In the genomic region with DNA sequence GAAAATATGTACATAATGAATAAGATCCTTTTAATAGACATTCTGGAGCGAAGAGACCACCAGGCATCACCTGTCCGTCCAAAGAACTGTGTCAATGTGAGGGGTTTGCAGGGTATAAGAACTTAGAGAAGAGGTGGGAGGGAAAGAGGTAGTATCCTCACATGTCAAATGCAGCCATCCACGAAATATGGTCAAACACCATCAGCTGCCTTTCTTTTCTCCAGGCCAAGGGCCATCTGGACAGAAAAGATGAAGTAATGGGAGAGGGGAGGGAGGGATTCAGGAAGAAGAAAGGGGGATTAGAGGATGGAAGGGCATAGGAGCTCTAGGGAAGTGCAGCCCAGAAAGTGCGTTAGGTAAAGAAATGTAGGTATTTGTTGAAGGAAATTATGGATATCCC, we compare ENCODE assay signal across 23 mouse cellular contexts.
A peak's percentile ranks its signal among the peaks of the same experiment; 100 is the strongest.
DNase-seq lines count a peak whose midpoint lies in the region; ATAC-seq and TF ChIP-seq lines count a peak whose summit lies in the region.
"Had no signal": no experiment of that assay in that cellular context is flagged by ENCODE, and none has a peak within 500 bp of the region (broad histone marks: within the 10 kb centered on the region; RNA-seq: fewer than 3 reads in every experiment).

No protein-coding gene starts in this region.

- no peak overlapping the region for H3K27ac ChIP-seq in hindbrain, postnatal 0 days
- H3K27ac ChIP-seq in hindbrain, embryonic 11.5 days (ENCODE audit: low read depth, low read length), result no peak overlapping the region
- H3K27ac ChIP-seq in midbrain, postnatal 0 days (ENCODE audit: low read depth, low read length), result no peak overlapping the region
- no peak overlapping the region for H3K27ac ChIP-seq in midbrain, embryonic 14.5 days (replicated peaks; ENCODE audit: low read depth, low read length)
- H3K27ac ChIP-seq: embryonic facial prominence, embryonic 10.5 days; embryonic facial prominence, embryonic 12.5 days; forebrain, embryonic 13.5 days; forebrain, embryonic 15.5 days had no signal

- ATAC-seq in hindbrain, postnatal 0 days, result peak; percentile 40; the same call in 1 of the 2 replicates
- no peak for ATAC-seq in hindbrain, embryonic 11.5 days (ENCODE audit: low FRiP score)
- ATAC-seq in midbrain, postnatal 0 days (ENCODE audit: low FRiP score), result no peak
- no peak for ATAC-seq in midbrain, embryonic 14.5 days (ENCODE audit: low FRiP score, low TSS enrichment)
- ATAC-seq: activated CD4-positive, CD25-positive, alpha-beta regulatory T cell, adult 4 months; CD4-positive, CD25-positive, alpha-beta regulatory T cell, adult 4 months; forebrain, embryonic 13.5 days; forebrain, embryonic 15.5 days; forebrain, postnatal 0 days; Patski had no signal

- H3K36me3 ChIP-seq in hindbrain, postnatal 0 days (ENCODE audit: insufficient read depth, low read length), result no peaks in the 10 kb centered on the region
- no peaks in the 10 kb centered on the region for H3K36me3 ChIP-seq in hindbrain, embryonic 11.5 days (ENCODE audit: control insufficient read depth, insufficient read depth, low read length)
- H3K36me3 ChIP-seq in midbrain, postnatal 0 days (ENCODE audit: insufficient read depth, low read length), result no peaks in the 10 kb centered on the region
- H3K36me3 ChIP-seq in midbrain, embryonic 14.5 days (ENCODE audit: control insufficient read depth, insufficient read depth, low read length), result no peaks in the 10 kb centered on the region
- H3K36me3 ChIP-seq: embryonic facial prominence, embryonic 10.5 days; embryonic facial prominence, embryonic 12.5 days; forebrain, embryonic 15.5 days; G1E had no signal

- no peaks in the 10 kb centered on the region for H3K27me3 ChIP-seq in hindbrain, postnatal 0 days (ENCODE audit: insufficient read depth, low read length)
- no peaks in the 10 kb centered on the region for H3K27me3 ChIP-seq in hindbrain, embryonic 11.5 days (ENCODE audit: control insufficient read depth, insufficient read depth, low read length)
- H3K27me3 ChIP-seq in midbrain, postnatal 0 days (ENCODE audit: insufficient read depth, low read length), result no peaks in the 10 kb centered on the region
- H3K27me3 ChIP-seq in midbrain, embryonic 14.5 days (ENCODE audit: control insufficient read depth, insufficient read depth, low read length), result no peaks in the 10 kb centered on the region
- H3K27me3 ChIP-seq: CH12.LX; embryonic facial prominence, embryonic 12.5 days; forebrain, embryonic 13.5 days; forebrain, embryonic 15.5 days; Patski had no signal

- no peaks in the 10 kb centered on the region for H3K4me1 ChIP-seq in hindbrain, postnatal 0 days (ENCODE audit: insufficient read depth, low read length)
- H3K4me1 ChIP-seq in hindbrain, embryonic 11.5 days (replicated peaks; ENCODE audit: control insufficient read depth, insufficient read depth, low read length), result no peaks in the 10 kb centered on the region
- H3K4me1 ChIP-seq in midbrain, postnatal 0 days (ENCODE audit: insufficient read depth, low read length), result no peaks in the 10 kb centered on the region
- no peaks in the 10 kb centered on the region for H3K4me1 ChIP-seq in midbrain, embryonic 14.5 days (ENCODE audit: control insufficient read depth, insufficient read depth, low read length)
- H3K4me1 ChIP-seq: embryonic facial prominence, embryonic 10.5 days; embryonic facial prominence, embryonic 12.5 days; forebrain, embryonic 13.5 days; forebrain, embryonic 15.5 days had no signal

- no peak overlapping the region for H3K9ac ChIP-seq in hindbrain, postnatal 0 days (replicated peaks; ENCODE audit: low read length)
- no peak overlapping the region for H3K9ac ChIP-seq in hindbrain, embryonic 11.5 days (ENCODE audit: low read depth, low read length)
- H3K9ac ChIP-seq in midbrain, postnatal 0 days (replicated peaks; ENCODE audit: low read length, poor library complexity, severe bottlenecking), result no peak overlapping the region
- H3K9ac ChIP-seq in midbrain, embryonic 14.5 days (replicated peaks; ENCODE audit: low read length), result no peak overlapping the region
- H3K9ac ChIP-seq: embryonic facial prominence, embryonic 12.5 days; forebrain, embryonic 13.5 days; forebrain, embryonic 15.5 days; forebrain, postnatal 0 days had no signal

- 80% methylated on average over 4 of the region's 4 CpGs for WGBS in hindbrain, postnatal 0 days
- 73% methylated on average over 4 of the region's 4 CpGs for WGBS in hindbrain, embryonic 11.5 days
- WGBS in midbrain, postnatal 0 days, result 71% methylated on average over 4 of the region's 4 CpGs
- 65% methylated on average over 4 of the region's 4 CpGs for WGBS in midbrain, embryonic 14.5 days

- H3K4me3 ChIP-seq in hindbrain, postnatal 0 days (ENCODE audit: low read length), result no peak overlapping the region
- no peak overlapping the region for H3K4me3 ChIP-seq in hindbrain, embryonic 11.5 days (ENCODE audit: low read depth, low read length)
- no peak overlapping the region for H3K4me3 ChIP-seq in midbrain, postnatal 0 days (ENCODE audit: low read depth, low read length)
- no peak overlapping the region for H3K4me3 ChIP-seq in midbrain, embryonic 14.5 days (replicated peaks; ENCODE audit: low read depth, low read length)
- H3K4me3 ChIP-seq: embryonic facial prominence, embryonic 10.5 days; embryonic facial prominence, embryonic 12.5 days; forebrain, embryonic 13.5 days; forebrain, embryonic 15.5 days had no signal

- H3K4me2 ChIP-seq in hindbrain, postnatal 0 days (ENCODE audit: low read depth, low read length), result no peak overlapping the region
- no peak overlapping the region for H3K4me2 ChIP-seq in hindbrain, embryonic 11.5 days (replicated peaks; ENCODE audit: low read depth, low read length)
- no peak overlapping the region for H3K4me2 ChIP-seq in midbrain, postnatal 0 days (ENCODE audit: low read depth, low read length, poor library complexity, severe bottlenecking)
- H3K4me2 ChIP-seq in midbrain, embryonic 14.5 days (ENCODE audit: low read length), result no peak overlapping the region
- H3K4me2 ChIP-seq: embryonic facial prominence, embryonic 12.5 days; forebrain, embryonic 13.5 days; forebrain, embryonic 15.5 days had no signal

- no peaks in the 10 kb centered on the region for H3K9me3 ChIP-seq in hindbrain, postnatal 0 days (ENCODE audit: low read length)
- no peaks in the 10 kb centered on the region for H3K9me3 ChIP-seq in hindbrain, embryonic 11.5 days (ENCODE audit: control insufficient read depth, low read length)
- H3K9me3 ChIP-seq in midbrain, postnatal 0 days (ENCODE audit: low read length), result no peaks in the 10 kb centered on the region
- no peaks in the 10 kb centered on the region for H3K9me3 ChIP-seq in midbrain, embryonic 14.5 days (ENCODE audit: control insufficient read depth, low read length)
- H3K9me3 ChIP-seq: embryonic facial prominence, embryonic 10.5 days; embryonic facial prominence, embryonic 12.5 days; forebrain, embryonic 13.5 days; forebrain, embryonic 15.5 days had no signal

- TF ChIP-seq CTCF in hindbrain, postnatal 0 days (IDR thresholded peaks at IDR 0.05; ENCODE audit: low read depth), result no peak
- no peak for TF ChIP-seq CTCF in midbrain, postnatal 0 days (IDR thresholded peaks at IDR 0.05)

- peak; percentile 60 to 61 for DNase-seq in cerebellum, postnatal 10 days
- DNase-seq in cerebellum, adult 11 months, result no peak
- DNase-seq in hindbrain, postnatal 0 days (ENCODE audit: low spot score), result no peak
- DNase-seq in hindbrain, embryonic 11.5 days (ENCODE audit: low spot score), result no peak
- peak; percentile 9 for DNase-seq in midbrain, postnatal 0 days (ENCODE audit: low spot score)
- DNase-seq in midbrain, embryonic 14.5 days, result no peak
- no peak for DNase-seq in ovary, postnatal 14 days (ENCODE audit: low spot score)
- DNase-seq: adrenal gland, adult 8-10 months; adrenal gland, postnatal 14 days; B cell, adult 2 months; cerebellum, adult 18-20 months; cerebellum, adult 9-10 months; cerebellum, postnatal 25 days; forebrain, postnatal 0 days had no signal

Comparison
In these comparisons a context has a peak if more than half of its experiments do, and no peak if none do; other contexts are left out.
1. DNase-seq: peak in cerebellum, postnatal 10 days (2 of 2) and midbrain, postnatal 0 days (single experiment); none in cerebellum, adult 11 months (single experiment), hindbrain, postnatal 0 days (single experiment), hindbrain, embryonic 11.5 days (single experiment), midbrain, embryonic 14.5 days (single experiment) and ovary, postnatal 14 days (single experiment).